Mouse (Mus musculus): ENCODE data around the gene Sumo3. TPM values are rescaled to one million over a fixed set of nuclear protein-coding genes. Genes with fewer than 3 reads are reported as not detected.

Gene Sumo3
- polyA plus RNA-seq, 2 experiments: 82.5 to 109 TPM

DNA sequence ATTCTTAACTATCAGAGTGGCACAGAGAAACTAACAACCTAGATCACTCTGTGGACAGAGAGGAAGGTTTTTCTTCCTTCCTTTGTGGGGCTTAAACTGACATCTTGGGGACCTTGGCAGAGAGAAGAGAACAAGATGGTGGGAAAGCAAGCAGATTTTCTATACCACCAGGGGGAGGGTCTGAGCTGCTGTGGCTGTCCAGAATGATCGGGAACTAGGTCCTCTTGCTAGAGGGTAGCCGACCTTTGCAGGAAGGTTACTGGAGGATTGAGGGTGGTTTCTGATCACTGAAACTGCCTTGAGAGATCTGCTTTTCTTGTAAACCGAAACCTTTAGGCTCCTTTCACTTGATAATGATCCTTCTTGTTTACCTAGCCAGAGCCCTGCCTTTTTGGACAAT, 33.7 kb upstream of the Sumo3 start:
- H3K9ac ChIP-seq (replicated peaks): no peak overlapping the region
- no peak overlapping the region for H3K4me2 ChIP-seq (ENCODE audit: low read depth)
- H3K4me1 ChIP-seq (replicated peaks; ENCODE audit: control insufficient read depth in 2 of 2, insufficient read depth in 2 of 2, low read length in 1 of 2): no peaks in the 10 kb centered on the region; a peak in 3 of 4 replicates
- TF ChIP-seq CTCF (IDR thresholded peaks at IDR 0.05; ENCODE audit: low read depth) (peak; percentile 62), EP300 (IDR thresholded peaks at IDR 0.05; ENCODE audit: low read depth) (no peak)
- ATAC-seq (ENCODE audit: insufficient read depth) (no peak), DNase-seq (ENCODE audit: low read depth in 3 of 3, low spot score in 3 of 3) (no peak)
- H3K27me3 ChIP-seq (ENCODE audit: control insufficient read depth, insufficient read depth, low read length): no peaks in the 10 kb centered on the region
- H3K4me3 ChIP-seq (ENCODE audit: insufficient read depth in 1 of 2, low read depth in 2 of 2, low read length in 2 of 2): no peak overlapping the region
- no peaks in the 10 kb centered on the region for H3K36me3 ChIP-seq (replicated peaks; ENCODE audit: control insufficient read depth, insufficient read depth, low read depth)
- 11% methylated on average over 3 of the region's 3 CpGs for WGBS (ENCODE audit: insufficient replicate concordance)
- H3K27ac ChIP-seq: no peak overlapping the region
- no peaks in the 10 kb centered on the region for H3K9me3 ChIP-seq (ENCODE audit: control insufficient read depth, low read length)

DNA sequence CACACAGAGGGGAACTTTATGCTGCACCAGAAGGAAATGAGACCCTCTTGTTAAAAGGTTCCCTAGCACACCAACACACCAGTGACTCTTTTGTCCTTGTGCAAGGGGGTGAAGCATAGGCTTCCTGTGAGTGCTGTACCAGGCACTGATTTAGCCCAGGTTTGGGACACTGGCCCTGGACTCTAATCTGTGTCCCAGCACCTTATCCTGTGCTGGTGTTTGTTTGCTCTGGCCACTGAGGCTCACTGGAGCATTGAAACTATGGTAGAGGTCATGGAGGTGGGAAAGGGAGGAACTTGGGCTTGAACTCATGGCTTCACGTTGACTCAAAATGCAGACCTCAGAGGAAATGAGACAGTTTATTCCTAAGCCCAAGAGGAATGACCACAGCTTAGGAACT, 32.7 kb upstream of the Sumo3 start:
- no peak for ATAC-seq (ENCODE audit: insufficient read depth)
- H3K4me3 ChIP-seq (ENCODE audit: insufficient read depth in 1 of 2, low read depth in 2 of 2, low read length in 2 of 2): no peak overlapping the region
- no peaks in the 10 kb centered on the region for H3K9me3 ChIP-seq (ENCODE audit: control insufficient read depth, low read length)
- no peak overlapping the region for H3K4me2 ChIP-seq (ENCODE audit: low read depth)
- 54% methylated on average over 1 of the region's 1 CpGs for WGBS (ENCODE audit: insufficient replicate concordance)
- TF ChIP-seq CTCF (IDR thresholded peaks at IDR 0.05; ENCODE audit: low read depth) (no peak), EP300 (IDR thresholded peaks at IDR 0.05; ENCODE audit: low read depth) (no peak)
- H3K27ac ChIP-seq: no peak overlapping the region
- no peak for DNase-seq (ENCODE audit: low read depth in 3 of 3, low spot score in 3 of 3)
- H3K4me1 ChIP-seq (replicated peaks; ENCODE audit: control insufficient read depth in 2 of 2, insufficient read depth in 2 of 2, low read length in 1 of 2): no peaks in the 10 kb centered on the region; a peak in 2 of 4 replicates
- H3K9ac ChIP-seq (replicated peaks): no peak overlapping the region
- no peaks in the 10 kb centered on the region for H3K36me3 ChIP-seq (replicated peaks; ENCODE audit: control insufficient read depth, insufficient read depth, low read depth)
- no peaks in the 10 kb centered on the region for H3K27me3 ChIP-seq (ENCODE audit: control insufficient read depth, insufficient read depth, low read length)

DNA sequence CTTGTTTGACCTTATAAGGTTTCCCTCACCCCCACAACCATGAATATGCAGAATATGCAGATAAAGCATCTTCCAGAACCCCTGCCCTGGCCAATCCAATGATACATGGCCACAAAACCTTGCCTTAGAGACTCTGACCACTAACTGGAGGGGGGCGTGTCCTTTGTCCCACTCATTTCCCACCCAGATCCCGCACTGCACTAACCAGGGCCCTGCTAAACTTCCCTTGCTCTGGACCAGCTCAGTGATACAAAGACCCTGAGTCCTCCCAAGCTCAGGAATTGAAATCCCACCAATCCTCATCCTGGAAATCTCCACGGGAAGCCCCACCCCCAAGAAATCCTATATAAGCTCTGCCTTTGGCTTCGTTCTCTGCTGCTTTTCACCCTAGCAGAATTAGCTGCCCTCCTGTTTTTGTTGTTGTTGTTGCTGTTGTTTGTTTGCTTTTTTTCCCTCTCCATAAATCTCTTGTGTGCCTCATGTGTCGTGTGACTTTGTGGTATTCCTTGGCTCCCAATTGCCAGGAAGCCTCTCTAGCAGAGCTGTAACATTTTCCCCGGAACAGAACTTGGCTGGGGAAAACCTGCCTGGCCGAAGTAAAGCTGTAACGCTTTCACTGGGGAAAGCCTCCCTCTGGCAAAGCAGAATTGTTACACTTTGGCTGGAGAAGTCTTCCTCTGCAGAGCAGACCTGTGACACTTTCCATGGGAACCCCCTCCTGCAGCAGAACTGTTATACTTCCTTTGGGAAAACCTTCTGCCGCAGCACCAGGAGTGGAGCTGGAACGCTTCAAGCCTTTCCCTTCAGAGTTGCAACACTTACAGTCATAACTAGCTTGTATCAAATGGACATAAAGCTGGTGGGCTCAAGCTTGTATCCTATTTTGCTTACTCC, 25.6 kb upstream of the Sumo3 start:
- ATAC-seq (ENCODE audit: insufficient read depth) (no peak), DNase-seq (ENCODE audit: low read depth in 3 of 3, low spot score in 3 of 3) (no peak)
- Histone ChIP-seq H3K36me3 (replicated peaks; ENCODE audit: control insufficient read depth, insufficient read depth, low read depth) (no peaks in the 10 kb centered on the region), H3K4me2 (ENCODE audit: low read depth) (peak overlapping the region; percentile 91; the same call in 1 of the 2 replicates), H3K27ac (no peak overlapping the region), H3K4me3 (ENCODE audit: insufficient read depth in 1 of 2, low read depth in 2 of 2, low read length in 2 of 2) (no peak overlapping the region), H3K4me1 (replicated peaks; ENCODE audit: control insufficient read depth in 2 of 2, insufficient read depth in 2 of 2, low read length in 1 of 2) (peaks cover 8 to 26% of the 10 kb centered on the region in 2 experiments), H3K9ac (replicated peaks) (no peak overlapping the region), H3K9me3 (ENCODE audit: control insufficient read depth, low read length) (no peaks in the 10 kb centered on the region), H3K27me3 (ENCODE audit: control insufficient read depth, insufficient read depth, low read length) (no peaks in the 10 kb centered on the region)
- TF ChIP-seq EP300 (IDR thresholded peaks at IDR 0.05; ENCODE audit: low read depth) (no peak), CTCF (IDR thresholded peaks at IDR 0.05; ENCODE audit: low read depth) (no peak)
- WGBS (ENCODE audit: insufficient replicate concordance): 58% methylated on average over 10 of the region's 10 CpGs

DNA sequence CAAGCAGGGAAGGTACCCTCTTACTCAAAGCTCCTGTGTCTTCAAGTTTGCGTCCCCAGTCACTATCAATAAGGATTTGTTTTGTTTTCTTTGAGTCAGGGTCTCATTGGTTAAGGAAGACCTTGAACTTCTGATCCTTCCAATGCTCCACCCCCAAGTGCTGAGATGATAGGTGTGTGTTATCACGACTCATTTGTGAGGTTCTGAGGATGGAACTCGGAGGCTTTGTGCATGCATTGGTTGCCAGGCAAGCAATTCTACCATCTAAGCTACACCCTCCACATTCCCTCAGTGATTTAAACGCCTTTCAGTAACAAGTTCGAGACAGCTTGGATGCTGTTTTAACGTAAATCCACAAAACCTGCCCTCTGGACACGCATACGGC, 24.9 kb upstream of the Sumo3 start:
- peak overlapping the region; percentile 91 for H3K4me2 ChIP-seq (ENCODE audit: low read depth)
- TF ChIP-seq EP300 (IDR thresholded peaks at IDR 0.05; ENCODE audit: low read depth): no peak
- TF ChIP-seq CTCF (IDR thresholded peaks at IDR 0.05; ENCODE audit: low read depth): no peak
- H3K27ac ChIP-seq: peak overlapping the region; percentile 5
- H3K9me3 ChIP-seq (ENCODE audit: control insufficient read depth, low read length): no peaks in the 10 kb centered on the region
- H3K4me1 ChIP-seq (replicated peaks; ENCODE audit: control insufficient read depth in 2 of 2, insufficient read depth in 2 of 2, low read length in 1 of 2): peaks cover 8 to 26% of the 10 kb centered on the region in 2 experiments
- peak overlapping the region; percentile 51 to 83 for H3K4me3 ChIP-seq (ENCODE audit: insufficient read depth in 1 of 2, low read depth in 2 of 2, low read length in 2 of 2)
- ATAC-seq (ENCODE audit: insufficient read depth): no peak
- no peaks in the 10 kb centered on the region for H3K36me3 ChIP-seq (replicated peaks; ENCODE audit: control insufficient read depth, insufficient read depth, low read depth)
- H3K9ac ChIP-seq (replicated peaks): peak overlapping the region; percentile 65
- no peak for DNase-seq (ENCODE audit: low read depth in 3 of 3, low spot score in 3 of 3)
- H3K27me3 ChIP-seq (ENCODE audit: control insufficient read depth, insufficient read depth, low read length): no peaks in the 10 kb centered on the region
- WGBS (ENCODE audit: insufficient replicate concordance): 7% methylated on average over 8 of the region's 8 CpGs

Data from liver, embryonic 14.5 days (tissue).